Mouse (Mus musculus) midbrain, embryonic 10.5 days (tissue): ENCODE data around the gene Olfr1406. TPM values are rescaled to one million over a fixed set of nuclear protein-coding genes. Genes with fewer than 3 reads are reported as not detected.
"Not testable (repeated sequence)": the region's sequence is repeated elsewhere in the genome, so short reads cannot be mapped to it uniquely, and the experiment has no call there.

Experiments
- DNase-seq: peaks from one replicate; pipeline ENCODE4 v3.0.0-alpha.2; 2017; ENCODE audit warnings: low spot score
- H3K27ac ChIP-seq: fragments of 300-500 bp; sonication (generic); replicated peaks from 2 replicates; pipeline ENCODE4 v1.5.1; 2016; ENCODE audit warnings: mild to moderate bottlenecking
- H3K27me3 ChIP-seq: fragments of 300-500 bp; sonication (generic); 2 replicates; pipeline ENCODE4 v1.6.1; 2016; ENCODE audit warnings: low read depth, mild to moderate bottlenecking; ENCODE audit not compliant: poor library complexity, severe bottlenecking
- H3K36me3 ChIP-seq: fragments of 300-500 bp; sonication (generic); 2 replicates; pipeline ENCODE4 v1.6.1; 2016; ENCODE audit warnings: mild to moderate bottlenecking, moderate library complexity
- H3K4me1 ChIP-seq: fragments of 300-500 bp; sonication (generic); 2 replicates; pipeline ENCODE4 v1.6.1; 2016
- H3K4me3 ChIP-seq: fragments of 300-500 bp; sonication (generic); 2 replicates; pipeline ENCODE4 v1.5.1; 2016; ENCODE audit warnings: mild to moderate bottlenecking, moderate library complexity
- H3K9me3 ChIP-seq: fragments of 300-500 bp; sonication (generic); replicated peaks from 2 replicates; pipeline ENCODE4 v1.6.1; 2016; ENCODE audit warnings: mild to moderate bottlenecking
- WGBS: fragments of 180-500 bp; shearing (Covaris S2); methylation state at CpG from one replicate; pipeline ENCODE4 v1.1.7; 2016; 5-methylcytosine and 5-hydroxymethylcytosine counted together
- polyA plus RNA-seq: library from polyadenylated mRNA; unstranded; fragments of >200 nt; fragmentation: Nextera tagmentation; extraction: Ambion mirVana; gene quantifications from 2 replicates; pipeline ENCODE4 v1.2.1, GENCODE M21; 2016

Gene Olfr1406
- polyA plus RNA-seq = not detected in 2 replicates

GRCm38 (mm10) chr1:173190540-173190939, at the start of gene Olfr1406:
Gene Olfr1406, minus strand, starts transcription at chr1:173190640.
- Histone ChIP-seq H3K36me3 (no peaks in the 10 kb centered on the region), H3K4me1 (no peaks in the 10 kb centered on the region), H3K27ac (no peak within 1 kb of the TSS), H3K4me3 (no peak within 1 kb of the TSS), H3K9me3 (no peaks in the 10 kb centered on the region), H3K27me3 (no peaks in the 10 kb centered on the region)
- WGBS = 69% methylated on average over 3 of the region's 3 CpGs
- no peak for DNase-seq

- H3K4me3 ChIP-seq, H3K27ac ChIP-seq, DNase-seq, H3K36me3 ChIP-seq, H3K27me3 ChIP-seq, H3K9me3 ChIP-seq, H3K4me1 ChIP-seq: not testable (repeated sequence)
- 87% methylated on average over 1 of the region's 1 CpGs for WGBS
These were observed 46.6 kb upstream of the Olfr1406 start for GRCm38 (mm10) chr1:173237004-173237403.

DNA sequence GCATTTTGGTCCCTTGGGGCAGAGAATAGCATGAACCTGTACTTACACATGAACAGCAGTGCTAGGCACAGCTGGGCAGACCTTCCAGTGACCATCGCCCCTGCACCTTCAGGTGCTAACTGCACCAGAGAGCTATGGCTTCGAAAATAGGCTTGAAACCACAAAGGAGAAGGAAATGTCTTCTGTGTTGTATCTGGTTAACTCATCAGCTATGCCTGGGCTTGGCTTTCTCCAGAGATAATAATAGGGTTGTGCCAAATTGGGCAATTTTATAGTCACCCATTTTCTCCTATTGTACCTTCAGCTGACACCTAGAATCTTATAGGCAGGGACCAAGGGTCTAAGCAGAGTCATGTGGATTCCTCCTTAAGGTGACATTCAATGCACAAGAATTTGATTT, 36.6 kb upstream of the Olfr1406 start, which contains the start of gene Fcer1a:
TSS of gene Fcer1a (minus strand) at position 134 of the 400 bp plus-strand sequence.
- Histone ChIP-seq H3K27me3 (no peaks in the 10 kb centered on the region), H3K27ac (no peak within 1 kb of the TSS), H3K9me3 (no peaks in the 10 kb centered on the region), H3K4me1 (no peaks in the 10 kb centered on the region), H3K4me3 (no peak within 1 kb of the TSS), H3K36me3 (no peaks in the 10 kb centered on the region)
- no peak for DNase-seq
- 94% methylated on average over 2 of the region's 2 CpGs for WGBS

DNA sequence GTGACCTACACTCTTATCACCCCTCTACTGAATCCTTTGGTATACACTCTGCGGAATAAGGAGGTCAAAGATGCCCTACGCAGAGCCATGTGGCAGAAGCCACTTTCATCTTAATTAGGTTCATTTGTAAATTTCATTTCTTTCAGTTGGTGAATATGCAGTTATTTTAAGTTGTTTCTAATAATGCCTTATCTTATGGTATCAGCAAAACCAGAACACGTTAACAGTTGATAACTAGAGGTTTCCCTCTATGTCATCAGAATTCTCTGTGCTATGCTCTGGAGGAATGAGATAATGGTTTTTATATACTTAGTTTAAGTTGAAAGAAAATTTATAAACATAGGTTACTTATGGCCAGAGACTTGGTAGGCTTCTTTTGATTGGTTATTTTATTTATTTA, 26.0 kb upstream of the Olfr1406 start:
- no peaks in the 10 kb centered on the region for H3K27me3 ChIP-seq
- H3K27ac ChIP-seq = no peak overlapping the region
- no peaks in the 10 kb centered on the region for H3K4me1 ChIP-seq
- H3K9me3 ChIP-seq = no peaks in the 10 kb centered on the region
- H3K36me3 ChIP-seq = no peaks in the 10 kb centered on the region
- 90% methylated on average over 3 of the region's 3 CpGs for WGBS
- no peak overlapping the region for H3K4me3 ChIP-seq
- DNase-seq = no peak

GRCm38 (mm10) chr1:173212092-173212491, 21.7 kb upstream of the Olfr1406 start, which contains the start of gene Olfr1404:
Gene Olfr1404, plus strand, starts transcription at chr1:173212392.
- Histone ChIP-seq H3K27me3 (no peaks in the 10 kb centered on the region), H3K36me3 (no peaks in the 10 kb centered on the region), H3K9me3 (no peaks in the 10 kb centered on the region), H3K4me3 (no peak within 1 kb of the TSS), H3K4me1 (no peaks in the 10 kb centered on the region), H3K27ac (no peak within 1 kb of the TSS)
- 89% methylated on average over 5 of the region's 5 CpGs for WGBS
- no peak for DNase-seq

GRCm38 (mm10) chr1:173197508-173197907, 7.1 kb upstream of the Olfr1406 start, which contains the start of gene Olfr218:
Gene Olfr218, plus strand, starts transcription at chr1:173197808.
- H3K27me3 ChIP-seq = no peaks in the 10 kb centered on the region
- DNase-seq = no peak

DNA sequence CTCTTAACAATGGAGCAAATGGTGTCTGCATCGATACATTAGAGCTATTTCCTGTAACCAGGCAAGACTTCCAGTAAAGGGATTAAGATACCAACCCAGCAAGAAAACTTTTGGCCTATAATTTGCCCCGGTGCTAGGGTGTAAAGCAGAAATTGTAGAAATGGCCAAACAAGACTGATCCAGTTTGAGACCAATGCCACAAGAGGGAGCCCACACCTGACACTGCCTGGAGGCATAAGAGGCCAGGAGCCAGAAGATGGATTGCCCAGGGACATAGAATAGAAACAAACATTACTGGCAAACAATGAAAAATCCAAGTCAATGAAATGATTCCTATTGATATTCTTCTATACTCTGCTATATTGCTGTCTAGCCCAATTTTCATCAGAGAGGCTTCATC, 5.9 kb upstream of the Olfr1406 start:
- Histone ChIP-seq H3K4me1 (no peaks in the 10 kb centered on the region), H3K27ac (no peak overlapping the region), H3K9me3 (no peaks in the 10 kb centered on the region), H3K27me3 (no peaks in the 10 kb centered on the region), H3K4me3 (no peak overlapping the region), H3K36me3 (no peaks in the 10 kb centered on the region)
- WGBS = 84% methylated on average over 2 of the region's 2 CpGs
- DNase-seq = no peak

More at GRCm38 (mm10) chr1:173197508-173197907, 7.1 kb upstream of the Olfr1406 start, which contains the start of gene Olfr218:
- Histone ChIP-seq H3K27ac (no peak within 1 kb of the TSS), H3K4me3 (no peak within 1 kb of the TSS), H3K36me3 (no peaks in the 10 kb centered on the region), H3K4me1 (no peaks in the 10 kb centered on the region), H3K9me3 (no peaks in the 10 kb centered on the region)
- 77% methylated on average over 5 of the region's 5 CpGs for WGBS

- no peaks in the 10 kb centered on the region for H3K36me3 ChIP-seq
- no peaks in the 10 kb centered on the region for H3K9me3 ChIP-seq
- no peak for DNase-seq
- H3K27ac ChIP-seq = no peak overlapping the region
- 82% methylated on average over 3 of the region's 3 CpGs for WGBS
- no peaks in the 10 kb centered on the region for H3K4me1 ChIP-seq
- H3K27me3 ChIP-seq = no peaks in the 10 kb centered on the region
- H3K4me3 ChIP-seq = no peak overlapping the region
These were observed 1.6 kb upstream of the Olfr1406 start for GRCm38 (mm10) chr1:173192059-173192458.

DNA sequence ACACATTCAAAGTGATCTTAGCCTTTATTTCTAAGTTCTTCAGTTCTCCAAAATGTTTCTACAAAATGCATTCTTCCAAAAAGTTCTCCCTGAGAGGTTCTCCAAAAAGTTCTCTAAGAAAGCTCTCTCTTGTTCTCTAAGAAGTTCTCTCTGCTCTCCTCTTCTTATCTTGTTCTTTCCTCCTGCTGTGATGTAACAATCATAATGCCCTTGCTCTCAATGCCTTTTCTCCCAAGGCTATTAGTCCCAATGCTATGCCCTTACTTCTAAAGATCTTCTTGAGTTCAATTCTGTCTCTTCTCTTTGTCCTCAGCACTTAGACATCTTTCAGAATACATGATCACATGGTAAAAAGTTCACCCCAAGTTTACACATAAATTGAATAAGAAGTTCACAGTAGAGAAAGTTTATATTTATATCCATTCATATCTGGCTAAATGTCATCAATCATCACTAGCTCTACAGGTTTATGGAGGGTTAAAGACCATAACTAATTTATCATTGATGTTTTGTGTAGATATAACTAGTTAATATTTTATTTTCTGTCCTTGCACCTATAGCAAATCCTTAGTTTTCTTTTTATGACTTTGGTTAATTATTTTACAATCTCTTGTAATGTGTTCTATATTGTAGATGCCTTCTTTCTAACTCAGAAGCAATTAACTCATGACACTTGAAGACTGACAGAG, 16.1 kb downstream of the Olfr1406 start:
- H3K4me3 ChIP-seq = no peak overlapping the region
- DNase-seq = no peak

DNA sequence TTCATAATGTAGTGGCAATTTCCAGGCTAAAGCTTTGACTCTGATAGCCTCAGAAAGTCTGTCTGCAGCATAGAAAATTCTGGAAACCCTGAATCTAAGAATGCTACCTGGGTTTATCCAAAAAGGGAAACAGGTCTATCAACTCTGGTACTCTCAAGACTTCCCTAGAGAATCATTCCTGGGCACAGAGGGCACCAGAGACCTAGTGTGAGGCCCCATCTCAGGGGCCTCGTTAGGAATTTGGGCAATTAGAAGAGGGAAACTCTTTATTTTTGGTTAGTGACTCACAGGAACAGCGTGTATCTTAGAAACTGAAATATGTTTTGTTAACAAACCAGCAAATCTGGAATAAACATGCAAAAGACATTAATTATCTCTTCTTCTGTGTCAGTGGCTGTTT, 53.2 kb downstream of the Olfr1406 start, which contains the start of gene Olfr1408:
TSS of gene Olfr1408 (minus strand) at position 101 of the 400 bp plus-strand sequence.
- no peaks in the 10 kb centered on the region for H3K27me3 ChIP-seq
- 90% methylated on average over 2 of the region's 2 CpGs for WGBS
- no peak within 1 kb of the TSS for H3K4me3 ChIP-seq
- DNase-seq = no peak
- no peaks in the 10 kb centered on the region for H3K9me3 ChIP-seq
- no peaks in the 10 kb centered on the region for H3K36me3 ChIP-seq
- no peak within 1 kb of the TSS for H3K27ac ChIP-seq
- no peaks in the 10 kb centered on the region for H3K4me1 ChIP-seq

More for the DNA sequence above, 16.1 kb downstream of the Olfr1406 start:
- Histone ChIP-seq H3K4me1 (no peaks in the 10 kb centered on the region), H3K27me3 (no peaks in the 10 kb centered on the region), H3K9me3 (no peaks in the 10 kb centered on the region), H3K27ac (no peak overlapping the region), H3K36me3 (no peaks in the 10 kb centered on the region)

Other genes with a start within 250 kb of the Olfr1406 start
- gene Olfr16, start 240.2 kb downstream of the Olfr1406 start, polyA plus RNA-seq = not detected in 2 replicates
- not detected in 2 replicates for gene Olfr1408, start 53.3 kb downstream of the Olfr1406 start, polyA plus RNA-seq
- not detected in 2 replicates for gene Olfr218, start 7.2 kb upstream of the Olfr1406 start, polyA plus RNA-seq
- gene Olfr1404, start 21.8 kb upstream of the Olfr1406 start, polyA plus RNA-seq = not detected in 2 replicates
- gene Fcer1a, start 36.6 kb upstream of the Olfr1406 start, polyA plus RNA-seq = not detected in 2 replicates
- gene Olfr418, start 75.4 kb upstream of the Olfr1406 start, polyA plus RNA-seq = not detected in 2 replicates
- gene Mptx2, start 87.1 kb upstream of the Olfr1406 start, polyA plus RNA-seq = not detected in 2 replicates
- 1.6 and 2.4 TPM in 2 replicates for gene Ackr1, start 143.1 kb upstream of the Olfr1406 start, polyA plus RNA-seq
- gene Aim2, start 160.2 kb upstream of the Olfr1406 start, polyA plus RNA-seq = 6.7 TPM in 2 replicates
- gene Cadm3, start 177.1 kb upstream of the Olfr1406 start, polyA plus RNA-seq = 2.0 and 5.3 TPM in 2 replicates